Mouse (Mus musculus) cerebellum, adult 9-10 months (tissue): ENCODE measurements around the gene Gm21083.
"Not testable (repeated sequence)": the region's sequence is repeated elsewhere in the genome, so short reads cannot be mapped to it uniquely, and the experiment has no call there.

ENCODE experiments used
- DNase-seq: peaks from one replicate; pipeline ENCODE4 v3.0.0; 2022

The Gm21083 gene

GRCm38 (mm10) chr5:15630068-15630467, 52.9 kb downstream of the Gm21083 start:
- not testable (repeated sequence) for DNase-seq
